Mouse (Mus musculus) neural tube, embryonic 13.5 days (tissue): ENCODE measurements around the gene Zfand3. TPM values are rescaled to one million over a fixed set of nuclear protein-coding genes. Genes with fewer than 3 reads are reported as not detected.

Source experiments
- ATAC-seq: fragments of 200-750 bp; cut with Nextera tagmentation; 2 replicates; pipeline ENCODE4 v1.8.0; 2017; ENCODE audit warnings: low read depth, mild to moderate bottlenecking, moderate TSS enrichment, moderate library complexity
- H3K27ac ChIP-seq: fragments of 300-500 bp; sonication (generic); replicated peaks from 2 replicates; pipeline ENCODE4 v1.5.1; 2015; ENCODE audit warnings: moderate library complexity, mild to moderate bottlenecking, inconsistent platforms
- H3K27me3 ChIP-seq: fragments of 300-500 bp; sonication (generic); 2 replicates; pipeline ENCODE4 v1.6.1; 2015; ENCODE audit warnings: mild to moderate bottlenecking, inconsistent platforms
- H3K36me3 ChIP-seq: fragments of 300-500 bp; sonication (generic); 2 replicates; pipeline ENCODE4 v1.6.1; 2015; ENCODE audit warnings: mild to moderate bottlenecking, inconsistent platforms
- H3K4me1 ChIP-seq: fragments of 300-500 bp; sonication (generic); replicated peaks from 2 replicates; pipeline ENCODE4 v1.6.1; 2015; ENCODE audit warnings: inconsistent platforms
- H3K4me2 ChIP-seq: fragments of 300-500 bp; sonication (generic); 2 replicates; pipeline ENCODE4 v1.6.1; 2015; ENCODE audit warnings: inconsistent platforms, mild to moderate bottlenecking, moderate library complexity
- H3K4me3 ChIP-seq: fragments of 300-500 bp; sonication (generic); 2 replicates; pipeline ENCODE4 v1.5.1; 2015; ENCODE audit warnings: mild to moderate bottlenecking, inconsistent platforms
- H3K9ac ChIP-seq: fragments of 300-500 bp; sonication (generic); 2 replicates; pipeline ENCODE4 v1.6.1; 2015; ENCODE audit warnings: moderate library complexity, mild to moderate bottlenecking, inconsistent platforms
- H3K9me3 ChIP-seq: fragments of 300-500 bp; sonication (generic); 2 replicates; pipeline ENCODE4 v1.6.1; 2016; ENCODE audit warnings: inconsistent platforms
- WGBS: fragments of 180-500 bp; shearing (Covaris S2); methylation state at CpG from one replicate; pipeline ENCODE4 v1.1.7; 2015; 5-methylcytosine and 5-hydroxymethylcytosine counted together
- polyA plus RNA-seq: library from polyadenylated mRNA; unstranded; fragments of >200 nt; fragmentation: Nextera tagmentation; extraction: Ambion mirVana; gene quantifications from 2 replicates; pipeline ENCODE4 v1.2.1, GENCODE M21; 2015

The Zfand3 gene
- polyA plus RNA-seq, 1 experiment from 2014 or later = 79.3 TPM

DNA sequence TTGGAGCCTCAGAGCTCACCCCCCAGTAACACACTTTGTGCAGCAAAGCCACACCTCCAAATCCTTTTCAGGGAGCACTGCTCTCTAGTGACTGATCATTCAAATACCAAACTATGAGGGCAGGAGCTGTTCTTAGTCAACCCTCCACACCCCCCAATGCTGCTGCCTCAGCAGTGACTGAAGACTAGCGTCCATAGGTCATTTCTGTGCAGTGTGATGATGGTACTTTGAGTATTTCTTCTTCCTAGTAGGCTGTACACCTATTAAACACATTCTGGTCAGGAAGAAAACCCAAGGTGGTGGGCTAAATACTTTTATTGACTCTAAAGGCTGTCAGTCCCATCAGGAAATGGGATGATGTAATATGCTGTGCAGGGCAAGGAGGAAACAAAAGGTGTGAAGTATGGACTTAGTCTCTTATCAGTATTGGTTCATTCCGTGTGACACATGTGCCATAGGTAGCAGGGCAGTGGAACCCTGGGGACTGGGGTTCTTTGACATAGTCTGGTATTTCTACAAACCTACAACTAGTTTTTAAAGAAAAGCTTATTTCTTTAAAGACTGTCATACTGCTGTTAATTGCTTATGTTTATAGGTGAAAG lies 88.7 kb downstream of the Zfand3 start:
- no peak overlapping the region for H3K4me2 ChIP-seq
- no peak overlapping the region for H3K9ac ChIP-seq
- H3K27me3 ChIP-seq = no peaks in the 10 kb centered on the region
- no peak overlapping the region for H3K4me3 ChIP-seq
- 0 out of 2 replicates have a peak, but pooled peaks cover 4% of the 10 kb centered on the region for H3K9me3 ChIP-seq
- WGBS = 98% methylated on average over 2 of the region's 2 CpGs
- no peaks in the 10 kb centered on the region for H3K36me3 ChIP-seq
- H3K27ac ChIP-seq = no peak overlapping the region
- no peak for ATAC-seq
- H3K4me1 ChIP-seq = no peaks in the 10 kb centered on the region

DNA sequence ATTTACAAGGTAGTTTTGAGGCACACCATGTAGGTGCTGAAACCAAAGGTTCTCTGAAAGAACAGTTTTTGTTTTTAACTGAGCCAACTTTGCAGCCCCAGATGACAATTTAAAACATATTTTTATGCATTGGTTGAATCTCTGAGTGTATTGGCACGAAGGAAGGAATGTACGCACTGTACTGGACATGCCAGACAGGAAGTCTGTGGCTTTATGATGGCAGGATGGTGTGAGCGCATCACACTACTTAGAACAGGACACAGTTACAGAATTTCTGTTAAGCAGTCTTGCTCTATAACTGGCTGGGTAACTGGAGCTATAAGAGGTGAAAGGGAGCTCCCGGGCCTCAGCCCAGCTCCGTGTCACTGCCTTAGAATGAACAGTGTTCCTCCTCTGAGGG lies 92.6 kb downstream of the Zfand3 start:
- Histone ChIP-seq H3K4me2 (no peak overlapping the region), H3K36me3 (no peaks in the 10 kb centered on the region), H3K4me3 (no peak overlapping the region), H3K9me3 (0 out of 2 replicates have a peak, but pooled peaks cover 4% of the 10 kb centered on the region), H3K27me3 (no peaks in the 10 kb centered on the region), H3K9ac (no peak overlapping the region), H3K27ac (no peak overlapping the region), H3K4me1 (peaks cover 25% of the 10 kb centered on the region)
- ATAC-seq = no peak
- WGBS = 86% methylated on average over 5 of the region's 5 CpGs

DNA sequence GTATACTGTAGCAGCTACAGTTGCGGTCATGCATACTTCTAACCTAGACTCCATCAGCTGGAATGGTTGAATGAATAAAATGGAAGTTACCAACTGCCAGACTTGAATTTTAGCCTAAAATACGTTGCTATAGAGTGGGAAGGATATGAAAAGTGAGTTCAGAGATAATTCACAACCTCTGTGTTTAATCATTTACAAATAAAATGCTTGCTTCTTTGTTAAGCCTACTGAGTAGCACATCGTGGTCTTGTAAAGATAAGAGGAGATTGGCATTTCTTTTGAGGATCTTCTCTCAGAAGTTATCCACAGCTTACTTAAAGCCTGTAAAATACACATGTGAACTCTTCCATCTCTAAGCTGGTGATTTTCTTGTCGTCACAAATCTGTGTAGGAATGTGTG lies 93.1 kb downstream of the Zfand3 start:
- Histone ChIP-seq H3K4me3 (no peak overlapping the region), H3K9ac (no peak overlapping the region), H3K4me1 (peaks cover 25% of the 10 kb centered on the region), H3K27ac (no peak overlapping the region), H3K27me3 (no peaks in the 10 kb centered on the region), H3K4me2 (no peak overlapping the region), H3K9me3 (0 out of 2 replicates have a peak, but pooled peaks cover 4% of the 10 kb centered on the region), H3K36me3 (no peaks in the 10 kb centered on the region)
- WGBS = 84% methylated on average over 4 of the region's 4 CpGs
- no peak for ATAC-seq

DNA sequence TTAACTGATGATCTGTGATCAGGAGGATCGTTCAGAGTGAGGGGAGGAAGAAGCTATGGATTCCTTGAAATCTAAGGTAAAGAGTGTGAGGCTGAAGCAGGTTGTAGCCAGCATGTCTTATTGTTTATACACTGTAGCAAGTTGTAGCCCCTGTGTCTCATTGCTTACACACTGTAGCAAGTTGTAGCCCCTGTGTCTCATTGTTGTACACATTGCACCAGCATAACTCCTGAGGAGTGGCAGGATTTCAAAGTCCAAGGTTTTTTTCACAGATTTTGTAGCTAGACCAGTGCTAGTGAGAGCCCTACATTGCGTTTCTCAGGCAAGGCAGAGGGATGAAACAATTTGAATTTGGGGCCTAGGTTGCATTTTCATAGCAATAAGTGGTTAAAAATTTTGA lies 95.1 kb downstream of the Zfand3 start:
- Histone ChIP-seq H3K27me3 (no peaks in the 10 kb centered on the region), H3K9ac (no peak overlapping the region), H3K27ac (no peak overlapping the region), H3K4me1 (peaks cover 25% of the 10 kb centered on the region), H3K4me2 (no peak overlapping the region), H3K36me3 (no peaks in the 10 kb centered on the region), H3K9me3 (0 out of 2 replicates have a peak, but pooled peaks cover 4% of the 10 kb centered on the region), H3K4me3 (no peak overlapping the region)
- ATAC-seq = no peak
- 78% methylated on average over 2 of the region's 2 CpGs for WGBS

DNA sequence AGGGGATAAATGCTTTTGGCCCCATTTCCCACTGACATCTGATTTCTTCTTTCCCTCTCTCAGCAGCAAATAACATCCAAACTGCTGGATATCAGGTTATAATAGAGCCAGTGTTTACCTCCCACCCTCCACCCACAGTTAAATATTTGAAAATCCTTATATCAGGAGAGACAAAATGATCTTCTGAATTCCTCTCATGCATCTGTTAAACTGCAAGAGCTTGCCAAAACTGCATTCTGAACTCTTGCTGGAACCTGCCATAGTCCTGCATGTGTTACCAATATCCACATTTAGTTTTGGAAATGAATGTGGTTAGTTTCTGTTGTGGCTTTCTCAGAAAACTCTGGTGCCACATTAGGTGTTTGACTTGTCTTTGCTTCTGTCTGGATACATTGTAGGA lies 97.3 kb downstream of the Zfand3 start:
- no peak for ATAC-seq
- no peaks in the 10 kb centered on the region for H3K27me3 ChIP-seq
- no peak overlapping the region for H3K4me2 ChIP-seq
- H3K9ac ChIP-seq = no peak overlapping the region
- no peaks in the 10 kb centered on the region for H3K36me3 ChIP-seq
- no peak overlapping the region for H3K4me3 ChIP-seq
- H3K4me1 ChIP-seq = peaks cover 25% of the 10 kb centered on the region
- H3K27ac ChIP-seq = no peak overlapping the region
- H3K9me3 ChIP-seq = no peaks in the 10 kb centered on the region

DNA sequence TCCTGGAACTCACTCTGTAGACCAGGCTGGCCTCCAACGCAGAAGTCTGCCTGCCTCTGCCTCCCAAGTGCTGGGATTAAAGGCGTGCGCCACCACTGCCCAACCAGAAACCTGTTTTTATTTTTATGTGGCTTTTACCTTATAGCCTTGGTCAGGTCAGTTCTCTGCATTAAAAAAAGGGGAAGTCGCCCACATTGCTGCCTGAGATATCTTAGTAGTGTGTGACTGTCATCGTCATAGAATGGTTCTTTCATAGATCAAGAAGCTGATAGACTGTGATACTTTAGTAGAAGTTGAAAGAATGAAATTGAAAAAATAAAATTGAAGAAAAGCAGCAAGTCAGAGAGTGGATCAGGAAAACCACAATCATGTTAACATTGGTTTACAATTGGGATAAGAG lies 98.5 kb downstream of the Zfand3 start:
- Histone ChIP-seq H3K9ac (no peak overlapping the region), H3K4me2 (no peak overlapping the region), H3K36me3 (no peaks in the 10 kb centered on the region), H3K4me3 (no peak overlapping the region), H3K4me1 (peaks cover 25% of the 10 kb centered on the region), H3K27me3 (no peaks in the 10 kb centered on the region), H3K27ac (no peak overlapping the region), H3K9me3 (no peaks in the 10 kb centered on the region)
- ATAC-seq = no peak
- 98% methylated on average over 5 of the region's 5 CpGs for WGBS

- Histone ChIP-seq H3K27me3 (no peaks in the 10 kb centered on the region), H3K27ac (no peak overlapping the region), H3K9me3 (no peaks in the 10 kb centered on the region), H3K9ac (no peak overlapping the region), H3K4me3 (no peak overlapping the region), H3K4me1 (peaks cover 27% of the 10 kb centered on the region), H3K4me2 (no peak overlapping the region), H3K36me3 (no peaks in the 10 kb centered on the region)
- 71% methylated on average over 4 of the region's 4 CpGs for WGBS
- ATAC-seq = no peak
Measured at GRCm38 (mm10) chr17:30103641-30104165, 99.2 kb downstream of the Zfand3 start.

- no peaks in the 10 kb centered on the region for H3K27me3 ChIP-seq
- WGBS = 84% methylated on average over 3 of the region's 3 CpGs
- ATAC-seq = no peak
Measured at GRCm38 (mm10) chr17:30105369-30105768, 100.8 kb downstream of the Zfand3 start.

DNA sequence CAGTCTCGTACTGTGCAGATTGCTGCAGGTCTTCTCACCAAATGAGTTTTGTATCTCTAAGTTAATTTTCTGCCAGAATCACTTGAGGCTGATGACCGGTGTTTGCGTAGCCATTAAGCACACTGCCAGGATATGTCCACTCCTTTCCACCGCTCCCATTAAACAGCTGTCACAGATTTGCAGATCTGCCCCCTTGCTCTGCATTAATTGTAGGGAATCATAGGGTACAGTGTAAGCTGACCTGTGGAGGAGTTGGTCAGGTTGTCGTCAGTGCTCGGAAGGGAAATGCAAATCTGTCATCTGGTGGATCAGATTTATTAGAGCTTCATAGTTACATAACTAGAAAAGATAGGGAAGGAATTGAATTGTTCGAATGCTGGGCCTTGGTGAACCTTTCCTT lies 106.1 kb downstream of the Zfand3 start:
- Histone ChIP-seq H3K9me3 (no peaks in the 10 kb centered on the region), H3K4me1 (peaks cover 43% of the 10 kb centered on the region), H3K36me3 (no peaks in the 10 kb centered on the region), H3K27ac (peak overlapping the region; percentile 43), H3K27me3 (no peaks in the 10 kb centered on the region), H3K9ac (no peak overlapping the region), H3K4me2 (no peak overlapping the region), H3K4me3 (no peak overlapping the region)
- ATAC-seq = no peak
- 53% methylated on average over 7 of the region's 7 CpGs for WGBS

More at GRCm38 (mm10) chr17:30105369-30105768, 100.8 kb downstream of the Zfand3 start:
- H3K27ac ChIP-seq = no peak overlapping the region
- no peaks in the 10 kb centered on the region for H3K36me3 ChIP-seq
- H3K4me2 ChIP-seq = no peak overlapping the region
- H3K4me3 ChIP-seq = no peak overlapping the region
- peaks cover 30% of the 10 kb centered on the region for H3K4me1 ChIP-seq
- no peaks in the 10 kb centered on the region for H3K9me3 ChIP-seq
- H3K9ac ChIP-seq = no peak overlapping the region

GRCm38 (mm10) chr17:30111556-30111955 lies 107.0 kb downstream of the Zfand3 start:
- Histone ChIP-seq H3K9ac (no peak overlapping the region), H3K4me3 (no peak overlapping the region), H3K4me2 (no peak overlapping the region), H3K9me3 (no peaks in the 10 kb centered on the region), H3K36me3 (no peaks in the 10 kb centered on the region), H3K4me1 (peaks cover 52% of the 10 kb centered on the region), H3K27ac (peak overlapping the region; percentile 43), H3K27me3 (no peaks in the 10 kb centered on the region)
- peak; percentile 48; the same call in 1 of the 2 replicates for ATAC-seq
- 79% methylated on average over 5 of the region's 5 CpGs for WGBS

DNA sequence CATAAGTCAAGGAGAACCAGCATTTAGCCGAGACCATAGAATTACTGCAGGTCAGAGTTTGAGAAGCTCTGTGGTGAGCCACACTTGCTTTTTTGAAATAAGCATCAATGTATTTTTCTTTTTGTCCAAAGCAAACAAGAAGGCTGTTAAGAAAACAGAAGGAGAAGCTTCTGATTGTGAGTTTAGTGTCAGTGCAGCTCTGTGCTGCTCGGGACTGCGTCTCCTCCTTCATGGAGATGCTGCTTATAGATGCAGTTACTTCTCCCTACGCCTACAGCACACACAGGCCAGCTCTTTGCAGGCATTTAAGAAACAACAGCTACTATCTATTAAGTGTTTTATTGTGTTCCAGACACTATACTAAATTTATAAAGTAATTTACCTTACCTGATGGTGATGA lies 107.5 kb downstream of the Zfand3 start:
- no peak overlapping the region for H3K4me2 ChIP-seq
- H3K9ac ChIP-seq = no peak overlapping the region
- H3K9me3 ChIP-seq = no peaks in the 10 kb centered on the region
- H3K4me3 ChIP-seq = no peak overlapping the region
- ATAC-seq = no peak
- no peaks in the 10 kb centered on the region for H3K27me3 ChIP-seq
- 76% methylated on average over 4 of the region's 4 CpGs for WGBS
- no peaks in the 10 kb centered on the region for H3K36me3 ChIP-seq
- 0 out of 2 replicates have a peak overlapping the region, but pooled peaks have one; percentile 13 for H3K27ac ChIP-seq
- H3K4me1 ChIP-seq = peaks cover 57% of the 10 kb centered on the region

DNA sequence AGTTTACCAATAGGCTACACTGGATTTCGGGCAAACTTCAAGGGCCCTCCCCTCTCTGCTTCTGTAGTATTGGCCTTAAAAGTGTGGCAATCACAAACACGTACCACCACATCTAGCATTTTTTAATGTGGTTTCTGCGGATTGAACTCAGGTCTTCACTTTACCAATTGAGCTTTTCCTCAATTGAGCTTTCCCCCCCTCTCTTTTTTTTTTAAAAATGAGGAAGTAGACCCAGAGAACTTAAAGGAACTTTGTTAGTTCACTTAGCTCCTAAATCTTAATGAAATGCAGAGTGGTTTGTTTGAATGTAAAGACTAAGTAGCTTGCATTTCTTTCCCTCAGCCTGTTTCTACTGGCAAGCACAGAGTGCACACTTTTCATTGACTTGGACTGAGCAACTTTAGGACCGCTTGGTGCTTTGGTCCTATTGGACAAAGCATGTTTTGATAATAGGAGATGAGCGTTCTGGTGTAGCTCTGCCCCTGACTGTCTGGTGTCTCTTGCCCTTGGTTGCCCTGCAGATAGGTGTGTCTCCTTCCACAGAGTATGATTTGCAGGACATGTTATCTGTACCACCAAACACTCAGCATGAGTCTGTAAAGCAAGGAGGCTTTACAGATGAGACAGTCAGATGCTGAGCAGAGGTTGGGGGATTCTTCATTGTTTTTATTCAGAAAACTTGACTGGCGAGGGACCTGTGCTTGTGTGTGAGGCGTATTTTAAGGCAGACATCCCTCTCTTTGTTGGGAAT lies 108.2 kb downstream of the Zfand3 start:
- Histone ChIP-seq H3K36me3 (no peaks in the 10 kb centered on the region), H3K4me1 (peaks cover 61% of the 10 kb centered on the region), H3K27ac (no peak overlapping the region), H3K27me3 (no peaks in the 10 kb centered on the region), H3K9ac (no peak overlapping the region), H3K4me3 (no peak overlapping the region), H3K9me3 (no peaks in the 10 kb centered on the region), H3K4me2 (no peak overlapping the region)
- ATAC-seq = no peak
- WGBS = 87% methylated on average over 7 of the region's 7 CpGs
